Mouse (Mus musculus) lung, embryonic 14.5 days (tissue): ENCODE results near the gene Mex3a. TPM values are rescaled to one million over a fixed set of nuclear protein-coding genes. Genes with fewer than 3 reads are reported as not detected.

Experiments
- ATAC-seq: fragments of 200-750 bp; cut with Nextera tagmentation; 2 replicates; pipeline ENCODE4 v1.8.0; 2017; ENCODE audit warnings: mild to moderate bottlenecking, moderate TSS enrichment, moderate library complexity; ENCODE audit not compliant: insufficient read depth
- DNase-seq: peaks from one replicate; pipeline ENCODE4 v3.0.0-alpha.2; 2015
- H3K27ac ChIP-seq: fragments of 300-500 bp; sonication (generic); 2 replicates; pipeline ENCODE4 v1.5.1; 2014; ENCODE audit warnings: low read depth, mild to moderate bottlenecking, moderate library complexity
- H3K27me3 ChIP-seq: fragments of 300-500 bp; sonication (generic); 2 replicates; pipeline ENCODE4 v1.6.1; 2014; ENCODE audit warnings: low read length, control low read depth; ENCODE audit not compliant: insufficient read depth
- H3K36me3 ChIP-seq: fragments of 300-500 bp; sonication (generic); 2 replicates; pipeline ENCODE4 v1.6.1; 2014; ENCODE audit warnings: control low read depth; ENCODE audit not compliant: insufficient read depth
- H3K4me1 ChIP-seq: fragments of 300-500 bp; sonication (generic); 2 replicates; pipeline ENCODE4 v1.6.1; 2014; ENCODE audit warnings: antibody characterized with exemption, control low read depth; ENCODE audit not compliant: insufficient read depth
- H3K4me2 ChIP-seq: fragments of 300-500 bp; sonication (generic); 2 replicates; pipeline ENCODE4 v1.6.1; 2014; ENCODE audit warnings: mild to moderate bottlenecking
- H3K4me3 ChIP-seq: fragments of 300-500 bp; sonication (generic); 2 replicates; pipeline ENCODE4 v1.5.1; 2014; ENCODE audit warnings: low read depth, low read length
- H3K9ac ChIP-seq: fragments of 300-500 bp; sonication (generic); 2 replicates; pipeline ENCODE4 v1.6.1; 2014
- H3K9me3 ChIP-seq: fragments of 300-500 bp; sonication (generic); 2 replicates; pipeline ENCODE4 v1.6.1; 2016; ENCODE audit warnings: low read depth, low read length, control low read depth
- CTCF ChIP-seq: IDR thresholded peaks from 2 replicates; pipeline ENCODE4 v1.5.1; 2016; ENCODE audit warnings: antibody characterized with exemption, low read depth
- WGBS: fragments of 180-500 bp; shearing (Covaris S2); extraction: QIAGEN DNeasy Blood & Tissue Kit; methylation state at CpG from one replicate; pipeline ENCODE4 v1.1.7; 2014; 5-methylcytosine and 5-hydroxymethylcytosine counted together
- polyA plus RNA-seq: library from polyadenylated mRNA; unstranded; fragments of >200 nt; fragmentation: Nextera tagmentation; extraction: Ambion mirVana; gene quantifications from 2 replicates; pipeline ENCODE4 v1.2.1, GENCODE M21; 2014

The Mex3a gene
- polyA plus RNA-seq, 1 experiment from 2014 or later = 25.0 TPM

- WGBS = 38% methylated on average over 7 of the region's 7 CpGs
- no peaks in the 10 kb centered on the region for H3K27me3 ChIP-seq
- peak overlapping the region; percentile 99 for H3K9ac ChIP-seq
- no peak overlapping the region; the same call in 1 of the 2 replicates for H3K27ac ChIP-seq
- TF ChIP-seq CTCF = no peak
- no peaks in the 10 kb centered on the region for H3K9me3 ChIP-seq
- DNase-seq (no peak), ATAC-seq (no peak)
- 0 out of 2 replicates have a peak, but pooled peaks cover 11% of the 10 kb centered on the region for H3K4me1 ChIP-seq
- H3K36me3 ChIP-seq = peaks cover 11% of the 10 kb centered on the region
- H3K4me3 ChIP-seq = peak overlapping the region; percentile 90
- peak overlapping the region; percentile 86 for H3K4me2 ChIP-seq
These were observed 2.8 kb upstream of the Mex3a start for GRCm38 (mm10) chr3:88529204-88530000.

DNA sequence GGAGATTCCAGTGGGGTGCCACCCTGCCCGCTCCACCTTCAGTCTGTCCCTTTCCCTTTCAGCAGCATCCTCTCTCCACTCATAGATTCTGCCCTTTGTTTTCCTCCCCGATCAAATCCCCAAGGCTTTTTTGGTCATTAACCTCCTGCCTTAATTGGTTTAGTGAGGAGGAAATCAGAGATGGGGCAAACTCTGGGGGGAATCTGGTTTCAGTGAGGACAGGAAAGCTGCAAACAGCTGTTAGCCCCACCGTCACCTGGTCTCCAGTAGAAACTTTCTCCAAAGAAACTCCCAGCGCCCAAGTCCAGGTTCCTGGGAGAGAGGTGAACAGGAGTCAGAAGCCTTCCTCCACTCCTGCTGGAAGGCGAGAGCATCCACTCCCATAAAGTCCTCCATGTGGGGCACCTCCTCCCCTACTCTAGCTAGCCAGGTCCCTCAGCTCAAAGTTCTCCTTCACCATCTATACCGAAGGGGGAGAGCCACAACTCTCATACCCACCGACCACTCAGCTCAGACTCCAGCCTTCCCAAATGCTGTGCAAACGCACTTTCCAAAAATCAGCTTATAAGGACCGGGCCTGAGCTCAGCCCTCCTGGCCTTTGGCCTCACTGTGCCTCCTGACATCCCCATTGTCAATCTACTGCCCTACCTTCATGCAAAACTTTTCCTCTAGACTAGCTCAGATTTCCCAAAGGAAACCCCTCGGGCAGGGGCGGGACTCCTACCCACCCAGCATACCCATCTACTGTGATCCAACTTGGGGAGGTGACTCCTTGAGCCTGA, 1.9 kb upstream of the Mex3a start:
- Histone ChIP-seq H3K27me3 (no peaks in the 10 kb centered on the region), H3K4me2 (peak overlapping the region; percentile 86), H3K27ac (peak overlapping the region; percentile 98), H3K36me3 (peaks cover 4% of the 10 kb centered on the region), H3K9me3 (no peaks in the 10 kb centered on the region), H3K4me1 (peaks cover 17% of the 10 kb centered on the region), H3K9ac (peak overlapping the region; percentile 99), H3K4me3 (peak overlapping the region; percentile 90)
- ATAC-seq (no peak), DNase-seq (no peak)
- 11% methylated on average over 11 of the region's 11 CpGs for WGBS
- TF ChIP-seq CTCF = no peak

GRCm38 (mm10) chr3:88531348-88532298, 572 bp upstream of the Mex3a start:
- H3K36me3 ChIP-seq = peaks cover 15% of the 10 kb centered on the region
- ATAC-seq = peak; percentile 81
- H3K9me3 ChIP-seq = no peaks in the 10 kb centered on the region
- peak overlapping the region; percentile 86 for H3K4me2 ChIP-seq
- H3K4me3 ChIP-seq = peak overlapping the region; percentile 90
- peaks cover 29% of the 10 kb centered on the region for H3K4me1 ChIP-seq
- under 1% methylated on average over 59 of the region's 63 CpGs for WGBS
- H3K27me3 ChIP-seq = no peaks in the 10 kb centered on the region
- peak overlapping the region; percentile 99 for H3K9ac ChIP-seq
- H3K27ac ChIP-seq = peak overlapping the region; percentile 98
- peak; percentile 92 for DNase-seq
- TF ChIP-seq CTCF = no peak

- peak overlapping the region; percentile 90 for H3K4me3 ChIP-seq
- peak overlapping the region; percentile 98 for H3K27ac ChIP-seq
- peak overlapping the region; percentile 99 for H3K9ac ChIP-seq
- peaks cover 35% of the 10 kb centered on the region for H3K4me1 ChIP-seq
- WGBS = 0% methylated on average over 40 of the region's 40 CpGs
- peak; percentile 77 for DNase-seq
- peak; percentile 32 for ATAC-seq
- no peak for TF ChIP-seq CTCF
- no peaks in the 10 kb centered on the region for H3K27me3 ChIP-seq
- H3K4me2 ChIP-seq = peak overlapping the region; percentile 86
- peaks cover 28% of the 10 kb centered on the region for H3K36me3 ChIP-seq
- H3K9me3 ChIP-seq = no peaks in the 10 kb centered on the region
These were observed 705 bp downstream of the Mex3a start for GRCm38 (mm10) chr3:88532689-88533511.

- H3K9ac ChIP-seq = peak overlapping the region; percentile 99
- no peaks in the 10 kb centered on the region for H3K27me3 ChIP-seq
- ATAC-seq (no peak), DNase-seq (no peak)
- 4% methylated on average over 5 of the region's 5 CpGs for WGBS
- H3K9me3 ChIP-seq = no peaks in the 10 kb centered on the region
- peaks cover 35% of the 10 kb centered on the region for H3K4me1 ChIP-seq
- peak overlapping the region; percentile 98 for H3K27ac ChIP-seq
- no peak for TF ChIP-seq CTCF
- H3K36me3 ChIP-seq = peaks cover 36% of the 10 kb centered on the region
- peak overlapping the region; percentile 86 for H3K4me2 ChIP-seq
- peak overlapping the region; percentile 90 for H3K4me3 ChIP-seq
These were observed 1.5 kb downstream of the Mex3a start for GRCm38 (mm10) chr3:88533706-88534105.

DNA sequence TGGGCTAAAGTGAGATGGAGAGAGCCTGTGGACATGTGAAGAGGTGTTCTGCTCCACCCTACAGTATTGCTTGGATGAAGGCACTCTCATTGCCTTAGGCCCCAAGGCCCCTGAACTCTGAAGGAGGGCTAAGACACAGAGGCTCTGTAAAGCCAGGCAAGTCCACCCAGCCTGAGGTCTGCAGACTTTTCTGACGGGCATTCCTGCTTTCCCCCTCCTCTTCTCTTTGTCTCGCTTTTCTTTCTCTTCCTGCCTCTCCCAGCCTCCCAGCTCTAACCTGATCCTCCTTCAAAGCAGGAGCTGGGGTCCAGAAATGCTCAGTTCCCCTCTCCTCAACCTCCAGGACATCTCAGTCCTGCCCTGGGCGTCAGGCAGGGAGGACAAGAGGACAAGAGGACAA, 2.8 kb downstream of the Mex3a start:
- WGBS = 16% methylated on average over 3 of the region's 3 CpGs
- peak overlapping the region; percentile 16; the same call in 1 of the 2 replicates for H3K27ac ChIP-seq
- TF ChIP-seq CTCF = no peak

More for the DNA sequence above, 2.8 kb downstream of the Mex3a start:
- no peaks in the 10 kb centered on the region for H3K27me3 ChIP-seq
- H3K36me3 ChIP-seq = peaks cover 45% of the 10 kb centered on the region
- peak overlapping the region; percentile 90 for H3K4me3 ChIP-seq
- H3K4me1 ChIP-seq = peaks cover 28% of the 10 kb centered on the region
- H3K9me3 ChIP-seq = no peaks in the 10 kb centered on the region
- DNase-seq = no peak
- no peak for ATAC-seq
- peak overlapping the region; percentile 99 for H3K9ac ChIP-seq
- H3K4me2 ChIP-seq = peak overlapping the region; percentile 86
